Mouse (Mus musculus) MEL (cell line): ENCODE results near the gene Adap1. TPM values are rescaled to one million over a fixed set of nuclear protein-coding genes. Genes with fewer than 3 reads are reported as not detected.
A peak's percentile ranks its signal among the peaks of the same experiment; 100 is the strongest.

Source experiments
- DNase-seq: peaks from one replicate; pipeline ENCODE4 v3.0.0; 2011; ENCODE audit warnings: low read depth, low spot score
- H3K27ac ChIP-seq: 2 replicates; pipeline ENCODE4 v1.5.1; 2012; ENCODE audit warnings: low read depth, mild to moderate bottlenecking, control low read depth, low read length, moderate library complexity; ENCODE audit not compliant: control insufficient read depth
- H3K27me3 ChIP-seq, 2 experiments: fragments of 150-350 bp in 1 of 2; sonication (generic) in 1 of 2; 2 replicates each; pipeline ENCODE4 v1.6.1; 2012; ENCODE audit warnings: low read length in 2 of 2, mild to moderate bottlenecking in 2 of 2, improper control_type of control experiment in 1 of 2, moderate library complexity in 1 of 2; ENCODE audit not compliant: insufficient read depth in 2 of 2, control insufficient read depth in 1 of 2
- H3K36me3 ChIP-seq, 2 experiments: 2 replicates each; pipeline ENCODE4 v1.6.1; 2012 to 2014; ENCODE audit warnings: low read length in 2 of 2, improper control_type of control experiment in 1 of 2, inconsistent platforms in 1 of 2, mild to moderate bottlenecking in 1 of 2; ENCODE audit not compliant: insufficient read depth in 2 of 2, control insufficient read depth in 1 of 2
- H3K4me1 ChIP-seq, 2 experiments: fragments of 150-350 bp in 1 of 2; sonication (generic) in 1 of 2; 2 replicates each; pipeline ENCODE4 v1.6.1; 2012; ENCODE audit warnings: low read length in 2 of 2, improper control_type of control experiment in 1 of 2, mild to moderate bottlenecking in 1 of 2; ENCODE audit not compliant: insufficient read depth in 2 of 2, control insufficient read depth in 1 of 2
- H3K4me3 ChIP-seq, 2 experiments: fragments of 150-350 bp in 1 of 2; sonication (generic) in 1 of 2; 2 replicates each; pipeline ENCODE4 v1.5.1; 2012; ENCODE audit warnings: low read depth in 2 of 2, low read length in 2 of 2, mild to moderate bottlenecking in 2 of 2, moderate library complexity in 2 of 2, control low read depth in 1 of 2, improper control_type of control experiment in 1 of 2; ENCODE audit not compliant: control insufficient read depth in 1 of 2, insufficient read depth in 1 of 2
- H3K79me2 ChIP-seq: 2 replicates; pipeline ENCODE4 v1.6.1; 2012; ENCODE audit warnings: mild to moderate bottlenecking, low read length, moderate library complexity; ENCODE audit not compliant: control insufficient read depth, poor library complexity, insufficient read depth
- H3K9ac ChIP-seq: 2 replicates; pipeline ENCODE4 v1.6.1; 2012; ENCODE audit warnings: low read depth, mild to moderate bottlenecking, control low read depth, low read length, moderate library complexity; ENCODE audit not compliant: control insufficient read depth, poor library complexity, severe bottlenecking
- H3K9me3 ChIP-seq: fragments of 150-350 bp; sonication (generic); replicated peaks from 2 replicates; pipeline ENCODE4 v1.6.1; 2012; ENCODE audit warnings: mild to moderate bottlenecking, low read length, improper control_type of control experiment, moderate library complexity; ENCODE audit not compliant: insufficient read depth
- E2F4 ChIP-seq: IDR thresholded peaks from 2 replicates; pipeline ENCODE4 v1.6.1; 2011; ENCODE audit warnings: low read depth, low read length, improper control_type of control experiment, borderline replicate concordance
- ELF1 ChIP-seq: IDR thresholded peaks from 2 replicates; pipeline ENCODE4 v1.6.1; 2014; ENCODE audit warnings: low read depth, mild to moderate bottlenecking, inconsistent platforms, low read length, improper control_type of control experiment, moderate library complexity
- EP300 ChIP-seq, 2 experiments: IDR thresholded peaks; 2 replicates each; pipeline ENCODE4 v1.6.1; 2011; ENCODE audit warnings: improper control_type of control experiment in 2 of 2, low read length in 2 of 2, low read depth in 1 of 2, mild to moderate bottlenecking in 1 of 2
- GATA1 ChIP-seq: IDR thresholded peaks from 2 replicates; pipeline ENCODE4 v1.6.1; 2011; ENCODE audit warnings: low read depth, low read length, improper control_type of control experiment
- MAFK ChIP-seq: IDR thresholded peaks from 2 replicates; pipeline ENCODE4 v1.6.1; 2011; ENCODE audit warnings: low read depth, mild to moderate bottlenecking, low read length, improper control_type of control experiment, borderline replicate concordance
- MAX ChIP-seq: IDR thresholded peaks from 2 replicates; pipeline ENCODE4 v1.6.1; 2011; ENCODE audit warnings: low read length, improper control_type of control experiment
- MAZ ChIP-seq: IDR thresholded peaks from 2 replicates; pipeline ENCODE4 v1.6.1; 2012; ENCODE audit warnings: low read depth, mild to moderate bottlenecking, inconsistent platforms, low read length, improper control_type of control experiment
- MEF2A ChIP-seq: IDR thresholded peaks from 2 replicates; pipeline ENCODE4 v1.6.1; 2014; ENCODE audit warnings: low read depth, mild to moderate bottlenecking, inconsistent platforms, low read length, improper control_type of control experiment; ENCODE audit not compliant: poor library complexity, insufficient replicate concordance, severe bottlenecking; ENCODE audit errors: extremely low read depth
- MXI1 ChIP-seq: IDR thresholded peaks from 2 replicates; pipeline ENCODE4 v1.6.1; 2011; ENCODE audit warnings: mild to moderate bottlenecking, low read depth, low read length, improper control_type of control experiment
- NELFE ChIP-seq: IDR thresholded peaks from 2 replicates; pipeline ENCODE4 v1.6.1; 2011; ENCODE audit warnings: low read depth, low read length, improper control_type of control experiment
- RAD21 ChIP-seq: IDR thresholded peaks from 2 replicates; pipeline ENCODE4 v1.6.1; 2011; ENCODE audit warnings: mild to moderate bottlenecking, low read depth, low read length, improper control_type of control experiment
- SMC3 ChIP-seq: IDR thresholded peaks from 2 replicates; pipeline ENCODE4 v1.6.1; 2011; ENCODE audit warnings: low read depth, low read length, improper control_type of control experiment
- TCF12 ChIP-seq: IDR thresholded peaks from 2 replicates; pipeline ENCODE4 v1.6.1; 2014; ENCODE audit warnings: low read depth, mild to moderate bottlenecking, inconsistent platforms, low read length, improper control_type of control experiment, moderate library complexity
- UBTF ChIP-seq: IDR thresholded peaks from 2 replicates; pipeline ENCODE4 v1.6.1; 2012; ENCODE audit warnings: low read depth, mild to moderate bottlenecking, inconsistent platforms, low read length, improper control_type of control experiment, moderate library complexity, borderline replicate concordance; ENCODE audit not compliant: insufficient read depth
- USF2 ChIP-seq, 2 experiments: IDR thresholded peaks; 2 replicates each; pipeline ENCODE4 v1.6.1; 2011 to 2012; ENCODE audit warnings: improper control_type of control experiment in 2 of 2, low read length in 2 of 2, borderline replicate concordance in 1 of 2, inconsistent platforms in 1 of 2, low read depth in 1 of 2, mild to moderate bottlenecking in 1 of 2; ENCODE audit not compliant: insufficient read depth in 1 of 2
- ZNF384 ChIP-seq: IDR thresholded peaks from 2 replicates; pipeline ENCODE4 v1.6.1; 2012; ENCODE audit warnings: low read depth, mild to moderate bottlenecking, inconsistent platforms, low read length, improper control_type of control experiment
- polyA plus RNA-seq, 2 experiments: library from polyadenylated mRNA; stranded (reverse) in 1 of 2; unstranded in 1 of 2; fragments of >175 nt in 1 of 2; fragments of >200 nt in 1 of 2; gene quantifications; 2 replicates each; pipeline versions ENCODE4 v1.2.1 to v1.2.4; 2012; ENCODE audit warnings: low replicate concordance in 2 of 2, low read depth in 1 of 2; ENCODE audit not compliant: insufficient read length in 2 of 2, insufficient read depth in 1 of 2, missing spikeins in 1 of 2
- total RNA-seq: library from RNA; depleted of rRNA; stranded (reverse); fragments of 300-350 nt; gene quantifications from 2 replicates; pipeline ENCODE4 v1.2.3, GENCODE M21; 2012

The Adap1 gene
- total and polyA plus RNA-seq, 3 experiments: 52.9 to 59.8 TPM; not detected in 1

DNA sequence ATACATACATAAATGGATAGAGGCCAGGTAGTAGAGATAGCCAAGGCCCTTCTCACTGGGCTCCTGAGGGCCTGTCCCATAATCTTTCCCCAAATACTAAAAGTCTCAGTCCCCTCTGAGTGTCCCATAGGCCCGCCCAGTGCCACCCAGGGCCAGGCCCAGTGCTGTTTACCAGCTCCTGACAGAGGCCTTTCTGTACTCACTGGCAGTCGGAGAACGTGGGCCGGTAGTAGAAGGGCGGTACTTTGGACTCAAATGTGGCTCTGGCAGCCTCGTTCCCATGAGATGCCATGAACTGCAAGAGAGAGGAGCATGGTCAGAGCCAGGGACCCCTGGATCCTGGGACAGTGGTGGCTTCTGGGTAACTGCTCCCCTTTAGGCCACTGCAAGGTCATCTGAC, 23.3 kb downstream of the Adap1 start:
- no peak for DNase-seq
- Histone ChIP-seq H3K36me3 (no peaks in the 10 kb centered on the region; a peak in 1 of 4 replicates), H3K27ac (no peak overlapping the region), H3K79me2 (no peaks in the 10 kb centered on the region), H3K4me1 (no peaks in the 10 kb centered on the region), H3K4me3 (no peak overlapping the region), H3K9me3 (no peaks in the 10 kb centered on the region), H3K9ac (no peak overlapping the region), H3K27me3 (no peaks in the 10 kb centered on the region)
- TF ChIP-seq MEF2A: no peak
- no peak for TF ChIP-seq ZNF384
- TF ChIP-seq SMC3: no peak
- no peak for TF ChIP-seq UBTF
- TF ChIP-seq NELFE: no peak
- no peak for TF ChIP-seq EP300 (IDR thresholded peaks at IDR 0.05; ENCODE audit: low read depth in 1 of 2, low read length in 2 of 2)
- TF ChIP-seq MAZ: no peak
- TF ChIP-seq ELF1: no peak
- no peak for TF ChIP-seq GATA1
- no peak for TF ChIP-seq E2F4
- no peak for TF ChIP-seq TCF12
- TF ChIP-seq MAX: no peak
- no peak for TF ChIP-seq USF2 (IDR thresholded peaks at IDR 0.05; ENCODE audit: borderline replicate concordance in 1 of 2, insufficient read depth in 1 of 2, low read depth in 1 of 2, low read length in 2 of 2)
- no peak for TF ChIP-seq MXI1

DNA sequence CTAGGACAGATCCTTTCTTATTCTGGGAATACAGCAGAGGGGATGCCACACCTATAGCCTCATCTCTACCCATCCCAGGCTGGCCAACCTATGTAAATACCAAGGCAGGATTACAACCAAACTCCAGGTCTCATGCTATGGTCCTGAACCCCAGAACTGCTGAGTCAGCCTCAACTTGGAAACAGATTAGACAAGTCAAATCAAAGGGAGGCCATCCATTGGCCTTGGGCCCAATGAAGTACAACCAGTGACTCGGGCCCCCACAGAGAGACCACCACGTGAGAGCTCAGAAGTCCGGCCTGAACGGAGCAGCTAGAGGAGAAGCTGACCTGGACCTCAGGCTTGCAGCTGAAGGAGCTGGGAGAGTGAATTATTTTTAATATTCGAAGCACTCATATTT, 27.7 kb downstream of the Adap1 start:
- H3K27ac ChIP-seq: no peak overlapping the region
- no peak for DNase-seq
- H3K9ac ChIP-seq: no peak overlapping the region
- no peaks in the 10 kb centered on the region for H3K9me3 ChIP-seq
- H3K4me1 ChIP-seq: no peaks in the 10 kb centered on the region
- no peaks in the 10 kb centered on the region; a peak in 2 of 4 replicates for H3K36me3 ChIP-seq
- no peak overlapping the region for H3K4me3 ChIP-seq
- TF ChIP-seq MAZ: no peak
- no peak for TF ChIP-seq RAD21
- TF ChIP-seq MAFK: peak; percentile 42; the same call in 1 of the 2 replicates
- TF ChIP-seq MXI1: no peak
- H3K79me2 ChIP-seq: no peaks in the 10 kb centered on the region
- no peaks in the 10 kb centered on the region for H3K27me3 ChIP-seq
